Mouse (Mus musculus) B cell, adult 62 days (primary cell): ENCODE results near the gene Rcc1l. TPM values are rescaled to one million over a fixed set of nuclear protein-coding genes. Genes with fewer than 3 reads are reported as not detected.

Experiments
- total RNA-seq: library from RNA; stranded (reverse); gene quantifications from 4 replicates; pipeline ENCODE4 v1.2.4, GENCODE M21; 2023

Gene Rcc1l
- 15.1 to 23.6 TPM (median 21.5 TPM) in 4 replicates for total RNA-seq

GRCm38 (mm10) chr5:134176169-134176881 is at the start of gene Rcc1l:
Gene Rcc1l (minus strand): TSS chr5:134176774.

GRCm38 (mm10) chr5:134183880-134184808 is 7.6 kb upstream of the Rcc1l start, which contains the start of gene Gtf2ird2:
Gene Gtf2ird2 (plus strand): TSS chr5:134184019.

GRCm38 (mm10) chr5:134099496-134100211 is 76.9 kb downstream of the Rcc1l start, which contains the start of gene Castor2:
Gene Castor2 (plus strand): TSS chr5:134099711.

Other genes starting within 250 kb of the Rcc1l start
- gene Castor2, start 77.1 kb downstream of the Rcc1l start, total RNA-seq, result 5.0 to 8.7 TPM (median 6.8 TPM) in 4 replicates
- 16.9 to 21.6 TPM (median 18.3 TPM) in 4 replicates for gene Gtf2ird2, start 7.2 kb upstream of the Rcc1l start, total RNA-seq
- gene Ncf1, start 52.9 kb upstream of the Rcc1l start, total RNA-seq, result 221 to 246 TPM (median 233 TPM) in 4 replicates
- gene Gtf2i, start 138.0 kb upstream of the Rcc1l start, total RNA-seq, result 66.2 to 98.3 TPM (median 75.2 TPM) in 4 replicates